Mouse (Mus musculus): ENCODE measurements at regions not wholly inside any gene's neighbourhood (a gene's known extent, or its start where the extent isn't known, plus 50 kb on each side); places are given as distances from the start of the nearest gene placed in this dataset.

DNA sequence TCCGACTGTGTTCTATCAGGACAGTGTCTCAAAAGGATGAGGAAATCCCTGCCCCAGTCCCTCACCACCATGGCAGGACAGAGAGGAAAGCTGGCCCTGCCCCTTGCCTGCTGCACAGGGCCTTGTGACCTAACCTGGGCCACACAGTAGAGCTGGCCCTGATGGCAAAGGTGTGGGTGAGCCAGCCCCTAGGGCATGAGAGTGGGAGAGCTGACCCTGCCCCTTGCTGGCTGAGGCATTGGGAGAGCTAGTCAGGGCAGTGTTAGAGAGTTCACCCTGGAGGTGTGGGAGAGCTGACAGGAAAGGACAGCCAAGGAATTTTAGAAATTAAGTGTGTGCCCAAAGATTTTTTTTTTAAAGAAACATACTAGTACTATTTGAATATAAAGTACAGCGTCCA lies 90.5 kb upstream of the Plcb4 start:
- TF ChIP-seq CTCF (IDR thresholded peaks at IDR 0.05; ENCODE audit: borderline replicate concordance, insufficient read depth, low read depth, low read length) (no peak), POLR2A (IDR thresholded peaks at IDR 0.05; ENCODE audit: borderline replicate concordance, insufficient read depth, low read length) (no peak)

Measured in cerebellum, adult 2 months (tissue).